Mouse (Mus musculus) ovary, postnatal 36 days (tissue): ENCODE data around the gene Adcyap1r1.

Experiments
- DNase-seq: peaks from one replicate; pipeline ENCODE4 v3.0.0; 2022; ENCODE audit warnings: low spot score, mixed read lengths

Gene Adcyap1r1

GRCm38 (mm10) chr6:55451771-55452371, at the start of gene Adcyap1r1:
Adcyap1r1 (plus strand) TSS chr6:55451978.
- no peak for DNase-seq

- DNase-seq: no peak
Observed at GRCm38 (mm10) chr6:55402041-55402776, 49.6 kb upstream of the Adcyap1r1 start.

GRCm38 (mm10) chr6:55403411-55404309, 48.1 kb upstream of the Adcyap1r1 start:
- peak; percentile 19 for DNase-seq

- DNase-seq: no peak
Observed at GRCm38 (mm10) chr6:55404421-55404990, 47.3 kb upstream of the Adcyap1r1 start.

GRCm38 (mm10) chr6:55407345-55407744, 44.4 kb upstream of the Adcyap1r1 start:
- DNase-seq: no peak

GRCm38 (mm10) chr6:55410119-55410775, 41.5 kb upstream of the Adcyap1r1 start:
- no peak for DNase-seq

GRCm38 (mm10) chr6:55410977-55411376, 40.8 kb upstream of the Adcyap1r1 start:
- DNase-seq: no peak

- DNase-seq: no peak
Observed at GRCm38 (mm10) chr6:55416202-55416601, 35.6 kb upstream of the Adcyap1r1 start.

GRCm38 (mm10) chr6:55418746-55419410, 32.9 kb upstream of the Adcyap1r1 start:
- no peak for DNase-seq

- DNase-seq: no peak
Observed at GRCm38 (mm10) chr6:55420411-55420810, 31.4 kb upstream of the Adcyap1r1 start.

- DNase-seq: no peak
Observed at GRCm38 (mm10) chr6:55420869-55421361, 30.9 kb upstream of the Adcyap1r1 start.

- DNase-seq: no peak
Observed at GRCm38 (mm10) chr6:55432121-55432520, 19.7 kb upstream of the Adcyap1r1 start.

GRCm38 (mm10) chr6:55434360-55434759, 17.4 kb upstream of the Adcyap1r1 start:
- DNase-seq: no peak

GRCm38 (mm10) chr6:55435266-55436159, 16.3 kb upstream of the Adcyap1r1 start:
- DNase-seq: no peak

GRCm38 (mm10) chr6:55437919-55438318, 13.9 kb upstream of the Adcyap1r1 start:
- no peak for DNase-seq

GRCm38 (mm10) chr6:55438837-55439236, 12.9 kb upstream of the Adcyap1r1 start:
- DNase-seq: no peak

GRCm38 (mm10) chr6:55443927-55444688, 7.7 kb upstream of the Adcyap1r1 start:
- no peak for DNase-seq

GRCm38 (mm10) chr6:55444721-55445120, 7.1 kb upstream of the Adcyap1r1 start:
- no peak for DNase-seq

GRCm38 (mm10) chr6:55448199-55448598, 3.6 kb upstream of the Adcyap1r1 start:
- DNase-seq: no peak
